Mouse (Mus musculus) forebrain, embryonic 11.5 days (tissue): Measurements from ENCODE around the gene Gzmn. TPM values are rescaled to one million over a fixed set of nuclear protein-coding genes. Genes with fewer than 3 reads are reported as not detected.

Experiments
- ATAC-seq: fragments of 200-750 bp; cut with Nextera tagmentation; replicated peaks from 2 replicates; pipeline ENCODE4 v1.8.0; 2017; ENCODE audit warnings: moderate TSS enrichment; ENCODE audit not compliant: low FRiP score
- DNase-seq: peaks from one replicate; pipeline ENCODE4 v3.0.0-alpha.2; 2017; ENCODE audit warnings: low spot score
- H3K27ac ChIP-seq: fragments of 300-500 bp; sonication (generic); 2 replicates; pipeline ENCODE4 v1.5.1; 2014; ENCODE audit warnings: low read depth, low read length
- H3K27me3 ChIP-seq: fragments of 300-500 bp; sonication (generic); 2 replicates; pipeline ENCODE4 v1.6.1; 2014; ENCODE audit warnings: mild to moderate bottlenecking, low read length, mixed read lengths; ENCODE audit not compliant: control insufficient read depth, insufficient read depth
- H3K36me3 ChIP-seq: fragments of 300-500 bp; sonication (generic); 2 replicates; pipeline ENCODE4 v1.6.1; 2014; ENCODE audit warnings: mild to moderate bottlenecking, low read length, moderate library complexity, mixed read lengths; ENCODE audit not compliant: control insufficient read depth, insufficient read depth
- H3K4me1 ChIP-seq: fragments of 300-500 bp; sonication (generic); replicated peaks from 2 replicates; pipeline ENCODE4 v1.6.1; 2014; ENCODE audit warnings: low read length, mixed read lengths; ENCODE audit not compliant: control insufficient read depth, insufficient read depth
- H3K4me2 ChIP-seq: fragments of 300-500 bp; sonication (generic); 2 replicates; pipeline ENCODE4 v1.6.1; 2014; ENCODE audit warnings: low read depth, mild to moderate bottlenecking, low read length, moderate library complexity, mixed read lengths; ENCODE audit not compliant: severe bottlenecking
- H3K4me3 ChIP-seq: fragments of 300-500 bp; sonication (generic); 2 replicates; pipeline ENCODE4 v1.5.1; 2014; ENCODE audit warnings: low read depth, low read length
- H3K9ac ChIP-seq: fragments of 300-500 bp; sonication (generic); 2 replicates; pipeline ENCODE4 v1.6.1; 2014; ENCODE audit warnings: low read length
- H3K9me3 ChIP-seq: fragments of 300-500 bp; sonication (generic); 2 replicates; pipeline ENCODE4 v1.6.1; 2016; ENCODE audit warnings: low read length, mixed read lengths; ENCODE audit not compliant: control insufficient read depth
- polyA plus RNA-seq: library from polyadenylated mRNA; unstranded; fragments of >200 nt; fragmentation: Nextera tagmentation; extraction: Ambion mirVana; gene quantifications from 2 replicates; pipeline ENCODE4 v1.2.1, GENCODE M21; 2014

Gene Gzmn
- polyA plus RNA-seq, 1 experiment from 2014 or later, result not detected

DNA sequence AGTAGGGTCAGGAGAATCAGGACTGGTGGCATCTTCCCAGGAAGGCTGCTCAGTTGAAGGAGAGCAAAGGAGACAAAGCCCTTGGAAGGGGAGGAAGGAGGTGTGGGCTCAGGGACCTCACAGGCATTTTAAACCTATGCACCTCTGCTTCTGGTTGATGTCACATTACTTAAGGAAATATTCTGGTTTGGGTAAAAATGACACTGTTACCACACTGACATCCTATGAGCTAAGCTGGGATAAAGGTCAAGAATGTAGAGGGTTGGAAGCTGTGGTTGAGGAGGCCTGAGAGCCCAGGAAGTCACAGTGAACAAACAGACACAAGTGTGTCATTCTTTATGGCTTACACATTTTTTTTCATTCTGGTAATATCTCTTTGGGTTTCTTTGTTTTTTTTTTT is 53.9 kb downstream of the Gzmn start, which contains the start of gene Gzme:
Gene Gzme (minus strand): TSS at position 101 of the 400 bp plus-strand sequence.
- ATAC-seq (no peak), DNase-seq (no peak)
- H3K27me3 ChIP-seq, result no peaks in the 10 kb centered on the region
- no peak within 1 kb of the TSS for H3K4me2 ChIP-seq
- H3K36me3 ChIP-seq, result no peaks in the 10 kb centered on the region
- no peaks in the 10 kb centered on the region for H3K9me3 ChIP-seq
- H3K4me1 ChIP-seq, result no peaks in the 10 kb centered on the region
- H3K27ac ChIP-seq, result no peak within 1 kb of the TSS
- no peak within 1 kb of the TSS for H3K4me3 ChIP-seq
- H3K9ac ChIP-seq, result no peak within 1 kb of the TSS

Other genes with a start within 250 kb of the Gzmn start
- gene Cma1, start 229.9 kb downstream of the Gzmn start, polyA plus RNA-seq, result not detected in 2 replicates
- gene Cma2, start 223.6 kb downstream of the Gzmn start, polyA plus RNA-seq, result not detected in 2 replicates
- not detected in 2 replicates for gene Mcpt1, start 156.6 kb downstream of the Gzmn start, polyA plus RNA-seq
- not detected in 2 replicates for gene Mcpt9, start 144.1 kb downstream of the Gzmn start, polyA plus RNA-seq
- not detected in 2 replicates for gene Mcpt2, start 132.6 kb downstream of the Gzmn start, polyA plus RNA-seq
- gene Mcpt4, start 112.3 kb downstream of the Gzmn start, polyA plus RNA-seq, result not detected in 2 replicates
- gene Mcpt8, start 89.3 kb downstream of the Gzmn start, polyA plus RNA-seq, result not detected in 2 replicates
- not detected in 2 replicates for gene Ctsg, start 72.0 kb downstream of the Gzmn start, polyA plus RNA-seq
- not detected in 2 replicates for gene Gzme, start 54.0 kb downstream of the Gzmn start, polyA plus RNA-seq
- not detected in 2 replicates for gene Gzmd, start 42.0 kb downstream of the Gzmn start, polyA plus RNA-seq
- not detected in 2 replicates for gene Gzmg, start 15.0 kb downstream of the Gzmn start, polyA plus RNA-seq
- gene Gzmf, start 36.8 kb upstream of the Gzmn start, polyA plus RNA-seq, result not detected in 2 replicates
- not detected in 2 replicates for gene Gzmc, start 60.1 kb upstream of the Gzmn start, polyA plus RNA-seq
- not detected in 2 replicates for gene Gzmb, start 87.7 kb upstream of the Gzmn start, polyA plus RNA-seq
- gene Atp12a, start 190.5 kb upstream of the Gzmn start, polyA plus RNA-seq, result 0.04 TPM in 1 of 2 replicates, not detected in the other
- 0.88 and 1.0 TPM in 2 replicates for gene Rnf17, start 228.0 kb upstream of the Gzmn start, polyA plus RNA-seq